Mouse (Mus musculus) layer of hippocampus, adult 8-10 months (tissue): ENCODE data around the gene Acsbg2. TPM values are rescaled to one million over a fixed set of nuclear protein-coding genes. Genes with fewer than 3 reads are reported as not detected.

Experiments
- DNase-seq, 2 experiments: peaks; one replicate each; pipeline ENCODE4 v3.0.0; 2022; ENCODE audit warnings: low spot score in 2 of 2
- total RNA-seq, 4 experiments: library from RNA; stranded (reverse); gene quantifications; 2 replicates each; pipeline ENCODE4 v1.2.4; 2022

The Acsbg2 gene
- total RNA-seq, 4 experiments from 2014 or later: not detected

DNA sequence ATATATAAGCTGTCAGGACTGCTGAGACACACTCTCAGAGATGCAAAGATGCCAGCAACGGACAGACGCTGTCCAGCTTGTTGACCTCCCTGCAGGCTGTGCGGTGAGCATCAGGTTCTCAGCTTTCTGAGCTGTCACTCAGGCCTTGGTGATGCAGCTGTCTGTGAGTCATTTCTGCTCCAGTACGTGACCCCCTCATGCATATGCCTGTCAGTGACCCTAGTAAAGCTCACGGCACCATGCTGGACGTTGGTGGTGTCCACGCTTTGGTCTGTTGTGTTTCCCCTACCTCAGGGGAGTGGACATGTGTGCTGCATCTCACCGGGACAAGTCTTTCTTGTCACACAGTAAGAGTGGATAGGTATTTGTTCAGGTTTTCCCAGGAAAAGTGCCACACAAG lies 2.5 kb downstream of the Acsbg2 start:
- no peak for DNase-seq

DNA sequence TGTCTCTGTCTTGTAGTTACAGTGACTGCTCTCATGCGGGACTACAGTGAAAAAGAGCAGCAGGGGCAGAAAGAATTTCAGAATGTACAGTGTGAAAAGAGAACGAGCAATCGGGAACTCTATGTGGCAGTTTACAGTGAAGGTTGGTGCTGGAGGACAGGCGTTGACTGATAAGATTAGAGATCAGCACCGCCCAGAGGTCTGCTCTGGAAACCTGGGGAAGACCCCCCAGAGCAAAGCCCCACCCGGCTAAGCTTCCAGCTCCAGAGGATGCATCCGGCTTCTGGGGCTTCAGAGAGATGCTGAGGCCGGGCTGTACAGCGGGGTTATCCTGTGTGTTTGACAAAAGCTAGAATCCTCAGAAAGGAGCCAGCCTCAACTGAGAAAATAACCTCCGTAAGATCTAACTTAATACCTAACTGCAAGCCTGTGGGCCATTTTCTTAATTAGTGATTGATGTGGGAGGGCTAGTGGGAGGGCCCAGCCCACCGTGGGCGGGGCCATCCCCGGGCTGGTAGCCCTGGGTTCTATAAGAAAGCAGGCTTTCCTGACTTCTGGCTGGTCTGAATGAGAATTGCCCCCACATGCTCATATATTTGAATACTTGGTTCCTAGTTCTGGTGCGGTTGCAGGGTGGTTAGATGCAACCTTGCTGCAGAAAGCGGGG lies 3.8 kb downstream of the Acsbg2 start:
- DNase-seq: no peak

DNA sequence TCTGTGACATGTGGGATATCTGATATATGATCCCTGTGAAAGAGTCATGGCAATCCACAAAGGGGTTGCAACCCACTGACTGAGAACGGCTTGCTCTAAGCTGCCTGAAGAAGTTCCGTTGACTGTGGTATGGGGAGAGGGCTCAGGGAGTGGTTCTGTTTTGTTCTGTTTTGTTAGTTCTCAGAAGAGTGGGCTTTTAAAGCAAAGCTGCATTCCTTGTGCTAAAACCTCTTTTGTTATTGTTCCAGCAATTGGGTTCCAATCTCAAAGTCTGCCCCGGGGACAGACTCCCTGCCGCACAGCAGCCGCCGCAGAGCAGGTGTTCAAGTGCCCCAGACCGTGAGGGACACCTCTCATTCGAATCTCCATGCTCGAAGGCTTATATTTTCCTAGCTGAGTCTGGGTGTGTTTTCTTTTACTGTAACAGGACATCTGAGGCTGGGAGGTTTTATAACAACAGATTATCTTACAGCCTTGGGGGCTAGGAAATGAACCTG lies 4.7 kb downstream of the Acsbg2 start:
- DNase-seq: no peak

DNA sequence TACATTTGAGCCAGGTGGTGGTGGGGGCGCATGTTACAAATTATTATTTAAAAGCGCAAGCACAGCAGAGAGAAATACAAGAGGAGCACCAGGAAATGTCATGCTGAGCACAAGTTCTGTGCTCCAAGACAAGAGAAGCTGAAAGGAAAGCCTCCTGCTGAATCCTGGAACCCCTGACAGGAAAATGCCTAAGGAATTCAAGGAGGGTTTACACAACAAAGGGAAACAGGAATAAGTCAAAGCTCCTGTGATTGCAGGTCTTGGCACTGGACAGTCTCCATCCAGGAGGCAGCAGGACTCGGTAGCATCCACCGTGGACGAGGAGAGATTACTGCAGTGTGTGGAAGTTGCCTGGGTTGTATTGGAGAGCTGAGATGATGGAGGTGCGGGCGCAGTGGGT lies 8.2 kb downstream of the Acsbg2 start:
- no peak for DNase-seq

DNA sequence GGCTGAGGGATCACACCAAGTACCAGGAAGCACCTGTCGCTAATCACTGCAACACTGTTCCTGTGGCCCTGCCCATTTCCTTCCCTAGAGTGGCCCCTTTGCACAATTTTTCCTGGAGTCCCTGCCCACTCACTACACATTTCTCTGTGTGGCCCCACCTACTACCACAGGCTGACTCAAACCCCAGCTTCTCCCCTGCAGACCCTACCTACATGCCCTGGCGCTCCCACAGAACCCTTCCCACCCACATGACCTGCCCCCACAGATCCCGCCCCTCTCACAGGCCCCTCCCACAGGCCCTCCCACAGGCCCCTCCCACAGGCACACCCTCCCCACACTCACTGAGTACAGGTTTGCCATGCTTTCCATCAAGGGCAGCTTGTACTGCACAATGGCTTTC lies 13.1 kb downstream of the Acsbg2 start:
- DNase-seq: no peak

DNA sequence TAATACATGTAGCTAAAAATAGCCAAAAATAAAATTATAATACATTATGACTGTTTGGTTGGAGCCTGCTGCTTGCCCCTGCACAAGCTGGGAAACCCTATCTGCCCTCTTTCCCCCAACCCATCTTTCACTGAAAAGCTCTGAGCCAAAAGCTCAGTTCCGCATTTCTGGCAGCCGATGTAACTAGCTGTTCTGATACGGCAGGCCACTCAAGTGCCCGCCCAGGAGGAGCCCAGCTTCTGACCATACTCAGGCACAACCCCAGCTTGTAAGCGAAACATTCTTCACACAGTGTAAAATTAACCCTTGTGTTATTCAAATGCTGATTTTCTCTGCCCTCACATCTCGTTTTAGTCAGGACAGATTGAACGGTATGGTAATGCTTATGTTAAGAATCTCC lies 15.3 kb downstream of the Acsbg2 start:
- DNase-seq: no peak

DNA sequence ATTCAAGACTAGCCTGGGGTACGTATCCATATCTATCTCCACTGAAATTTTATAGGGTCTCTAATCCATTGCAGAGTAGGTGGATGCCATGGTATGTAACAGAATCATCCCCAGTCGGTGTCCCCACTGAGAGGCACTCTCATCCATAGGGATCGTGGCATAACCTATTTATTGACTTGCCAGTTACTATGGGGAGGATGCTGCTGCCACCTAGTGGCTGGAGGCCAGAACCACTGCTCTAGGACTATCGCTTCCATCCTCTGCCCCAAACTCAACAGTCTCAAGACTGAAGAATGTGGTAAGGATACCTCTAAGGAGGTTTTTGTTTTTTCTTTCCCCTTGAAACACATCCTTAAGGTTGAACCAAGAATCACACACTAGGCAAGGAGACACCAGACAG lies 16.0 kb downstream of the Acsbg2 start:
- DNase-seq: peak in 1 of 2 experiments; percentile 44

DNA sequence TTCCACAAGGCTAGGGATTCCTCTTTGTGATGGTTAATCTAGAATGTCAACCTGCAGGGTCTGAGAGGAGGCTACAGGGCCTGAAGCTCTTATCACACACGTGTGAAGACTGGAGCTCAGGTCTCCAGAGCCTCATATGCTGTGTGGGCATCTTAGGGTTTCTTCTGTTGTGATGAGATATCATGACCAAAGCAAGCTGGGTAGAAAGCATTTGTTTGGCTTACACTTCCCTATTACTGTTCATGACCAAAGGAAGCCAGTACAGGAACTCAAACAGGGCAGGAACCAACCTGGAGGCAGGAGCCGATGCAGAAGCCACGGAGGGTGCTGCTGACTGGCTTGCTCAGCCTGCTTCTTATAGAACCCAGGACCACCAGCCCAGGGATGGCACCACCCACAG lies 18.8 kb downstream of the Acsbg2 start:
- DNase-seq: no peak

DNA sequence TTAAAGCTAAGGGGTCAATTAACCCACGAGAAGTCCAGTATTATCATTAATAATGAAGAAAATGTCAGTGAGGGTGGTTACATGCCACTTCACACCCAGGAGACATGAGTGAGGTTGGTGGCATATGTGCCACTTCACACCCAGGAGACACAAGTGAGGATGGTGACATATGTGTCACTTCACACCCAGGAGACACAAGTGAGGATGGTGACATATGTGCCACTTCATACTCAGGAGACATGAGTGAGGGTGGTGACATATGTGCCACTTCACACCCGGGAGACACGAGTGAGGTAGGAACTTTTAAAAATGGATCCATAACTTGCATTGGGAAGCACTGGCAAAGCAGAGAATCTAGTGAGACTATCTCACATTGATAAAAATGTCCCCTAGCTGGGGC lies 23.1 kb downstream of the Acsbg2 start:
- DNase-seq: no peak

DNA sequence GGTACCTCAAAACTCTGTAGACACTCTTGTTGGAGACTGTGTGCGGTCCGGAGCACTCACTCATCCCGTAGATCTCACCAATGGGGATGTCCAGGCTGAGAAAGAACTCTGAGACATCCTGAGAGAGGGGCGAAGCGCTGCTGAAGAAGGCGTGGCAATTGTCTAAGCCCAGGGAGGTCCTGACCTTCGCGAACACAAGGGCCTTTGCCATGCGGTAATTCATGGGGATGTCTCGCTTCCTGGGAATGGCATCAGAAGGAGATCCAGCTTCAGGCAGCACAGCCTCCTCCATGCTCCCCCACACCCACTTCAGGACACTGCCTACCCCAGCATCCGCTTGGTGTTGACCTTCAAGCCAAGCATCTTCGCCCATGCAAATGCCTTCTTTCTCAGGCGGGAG lies 24.5 kb downstream of the Acsbg2 start:
- no peak for DNase-seq

DNA sequence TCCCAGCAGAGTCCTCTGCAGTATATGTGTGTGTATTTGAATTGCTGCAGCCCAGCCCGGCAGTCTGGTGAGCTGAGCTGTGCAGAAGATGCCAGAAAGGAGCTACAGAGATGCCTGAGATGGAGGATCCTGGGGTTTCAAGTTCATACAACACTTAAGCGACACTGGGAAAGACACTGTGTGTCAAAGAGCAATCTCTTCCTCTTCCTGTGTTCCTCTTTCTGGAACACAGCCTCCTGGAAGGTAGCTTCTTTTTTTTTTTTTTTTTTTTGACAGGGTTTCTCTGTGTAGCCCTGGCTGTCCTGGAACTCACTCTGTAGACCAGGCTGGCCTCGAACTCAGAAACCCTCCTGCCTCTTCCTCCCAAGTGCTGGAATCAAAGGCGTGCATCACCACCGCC lies 25.5 kb downstream of the Acsbg2 start:
- DNase-seq: no peak

DNA sequence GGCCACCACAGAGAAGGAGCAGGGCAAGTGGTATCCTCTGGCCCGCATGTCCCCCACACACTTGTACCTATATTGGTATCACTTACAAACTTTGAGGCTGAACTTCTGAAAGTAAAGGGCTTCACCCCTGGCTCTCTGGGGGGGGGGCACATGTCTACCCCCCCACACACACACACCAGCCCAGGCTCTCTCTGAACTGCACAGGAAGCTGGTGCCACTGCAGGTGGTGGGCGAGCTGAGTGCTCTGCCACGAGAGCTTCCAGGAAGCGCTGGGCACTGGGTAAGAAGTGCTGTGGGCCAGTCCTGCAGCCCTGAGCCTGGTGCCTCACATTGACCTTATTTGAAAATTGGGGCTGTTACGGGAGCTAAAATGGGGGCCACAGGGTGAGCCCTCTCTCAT lies 30.6 kb downstream of the Acsbg2 start:
- no peak for DNase-seq

DNA sequence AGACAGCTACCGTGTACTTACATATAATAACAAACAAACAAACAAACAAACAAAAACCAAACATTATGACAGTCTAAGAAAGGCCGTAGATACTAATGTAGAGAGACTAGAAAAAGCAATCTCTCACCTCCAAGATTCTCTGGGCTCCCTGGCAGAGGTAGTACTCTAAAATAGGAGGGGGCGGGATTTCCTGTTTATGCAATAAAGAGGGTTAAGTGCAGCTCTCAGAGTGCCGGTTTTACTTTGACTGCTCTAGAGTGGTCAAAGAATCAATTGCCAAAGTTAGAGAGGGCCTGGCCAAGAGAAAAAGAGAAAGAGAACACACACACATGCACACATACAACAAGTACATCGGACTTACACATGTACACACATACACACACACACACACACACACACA lies 32.1 kb downstream of the Acsbg2 start:
- DNase-seq: no peak

DNA sequence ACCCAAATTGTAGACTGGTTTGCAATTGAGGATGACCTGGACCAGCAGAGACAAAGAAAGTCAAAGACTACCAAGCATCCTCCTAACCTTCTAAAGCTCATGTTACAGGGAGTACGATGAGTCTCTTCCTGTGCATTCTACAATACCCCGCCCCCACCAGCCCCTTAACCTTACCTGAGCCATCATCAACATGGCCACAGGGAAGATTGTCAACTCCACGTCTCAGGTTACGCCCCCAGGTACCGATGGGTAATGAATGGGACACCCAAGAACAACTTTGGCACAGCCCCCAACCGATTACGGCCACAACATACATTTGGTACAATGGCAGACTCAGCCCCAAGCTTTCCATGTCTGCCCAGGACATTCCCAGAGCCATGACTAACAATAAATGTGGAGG lies 33.7 kb downstream of the Acsbg2 start:
- DNase-seq: no peak

DNA sequence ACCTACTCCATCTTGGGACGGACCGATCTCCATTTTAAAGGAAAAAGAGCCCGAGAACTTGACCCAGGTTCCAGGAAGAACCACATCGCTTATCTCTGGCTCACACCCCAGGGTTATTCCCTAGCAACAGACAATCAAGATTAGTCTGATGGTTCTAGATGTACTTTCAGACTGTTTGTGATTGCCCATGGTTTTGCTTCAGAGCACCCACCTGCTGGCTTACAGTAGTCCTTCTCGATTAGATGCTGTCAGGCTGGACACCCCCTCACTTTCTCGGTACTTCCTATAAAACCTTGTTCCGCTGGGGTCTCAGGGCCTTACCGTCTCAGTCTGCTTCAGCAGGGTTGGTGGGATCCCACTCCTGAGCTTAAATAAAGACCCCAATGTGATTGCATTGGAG lies 37.9 kb downstream of the Acsbg2 start:
- no peak for DNase-seq

DNA sequence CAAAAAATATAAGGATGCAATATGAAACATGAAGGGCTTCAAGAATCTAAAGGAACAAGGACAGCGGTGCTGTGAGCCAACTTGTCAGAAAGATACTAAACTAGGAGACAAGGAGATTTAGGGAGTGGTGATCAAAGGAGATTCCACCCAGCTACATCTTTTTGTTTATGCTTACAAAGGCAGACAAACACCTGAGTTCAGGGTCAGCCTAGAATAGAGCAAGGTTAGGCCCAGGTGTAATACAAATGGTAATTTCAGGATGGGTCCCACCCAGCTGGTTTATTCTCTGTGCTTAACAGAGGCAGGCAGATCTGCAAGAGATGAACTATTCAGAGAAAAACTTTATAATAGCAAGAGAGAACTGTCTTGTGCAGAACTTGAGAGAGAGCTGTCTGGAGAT lies 40.9 kb downstream of the Acsbg2 start:
- DNase-seq: no peak

DNA sequence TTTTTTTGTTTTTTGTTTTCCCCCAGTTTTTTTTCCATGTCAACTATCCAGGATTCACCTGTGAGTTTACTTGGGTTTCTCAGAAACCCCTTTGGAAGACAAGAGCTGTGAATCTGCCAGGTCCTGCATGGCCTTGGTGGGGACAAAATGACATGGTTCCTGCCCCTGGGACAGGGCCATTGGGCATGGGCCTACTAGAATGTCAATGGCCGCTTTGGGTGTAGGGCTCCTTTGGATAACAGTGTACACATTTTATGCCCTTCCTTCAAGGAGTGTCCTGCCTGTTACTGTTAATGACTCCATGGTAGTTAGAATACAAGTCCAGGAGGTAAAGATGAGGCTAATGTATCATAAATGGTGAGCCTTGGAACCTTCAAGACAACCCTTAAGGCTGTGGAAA lies 41.3 kb downstream of the Acsbg2 start:
- no peak for DNase-seq

DNA sequence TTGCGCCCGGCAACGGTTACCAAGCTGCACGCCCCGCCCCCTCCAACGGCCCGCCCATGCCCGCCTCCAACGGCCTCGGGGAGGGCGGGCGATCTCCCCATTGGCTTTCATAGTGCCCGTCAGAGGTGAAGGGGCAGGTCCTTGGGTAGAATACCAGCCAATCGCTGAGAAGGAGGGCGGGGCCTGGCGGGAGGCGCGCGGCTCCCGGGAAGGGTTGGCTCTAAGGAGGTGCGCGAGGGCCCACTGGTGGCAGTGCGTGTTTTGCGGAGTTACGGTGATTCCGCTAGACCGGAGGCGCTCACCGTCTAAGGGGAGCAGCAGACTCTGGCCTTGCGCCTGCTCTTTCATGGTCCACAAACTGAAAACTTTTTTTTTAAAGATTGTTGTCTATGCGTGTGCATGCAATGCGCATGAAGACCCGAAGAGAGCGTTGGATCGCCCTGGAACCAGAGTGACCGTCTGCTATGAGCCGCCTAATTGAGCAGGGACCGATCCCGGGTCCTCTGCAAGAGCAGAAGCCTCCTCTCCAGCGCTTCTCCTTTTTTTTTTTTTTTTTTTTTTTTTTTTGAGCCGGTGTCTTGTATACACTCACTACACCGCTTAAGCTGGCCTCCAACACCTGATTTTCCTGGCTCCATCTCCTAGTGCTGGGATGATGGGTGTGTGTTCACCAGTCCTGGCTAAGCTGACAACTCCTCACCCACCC lies 43.0 kb downstream of the Acsbg2 start:
- peak; percentile 97 to 98 for DNase-seq

DNA sequence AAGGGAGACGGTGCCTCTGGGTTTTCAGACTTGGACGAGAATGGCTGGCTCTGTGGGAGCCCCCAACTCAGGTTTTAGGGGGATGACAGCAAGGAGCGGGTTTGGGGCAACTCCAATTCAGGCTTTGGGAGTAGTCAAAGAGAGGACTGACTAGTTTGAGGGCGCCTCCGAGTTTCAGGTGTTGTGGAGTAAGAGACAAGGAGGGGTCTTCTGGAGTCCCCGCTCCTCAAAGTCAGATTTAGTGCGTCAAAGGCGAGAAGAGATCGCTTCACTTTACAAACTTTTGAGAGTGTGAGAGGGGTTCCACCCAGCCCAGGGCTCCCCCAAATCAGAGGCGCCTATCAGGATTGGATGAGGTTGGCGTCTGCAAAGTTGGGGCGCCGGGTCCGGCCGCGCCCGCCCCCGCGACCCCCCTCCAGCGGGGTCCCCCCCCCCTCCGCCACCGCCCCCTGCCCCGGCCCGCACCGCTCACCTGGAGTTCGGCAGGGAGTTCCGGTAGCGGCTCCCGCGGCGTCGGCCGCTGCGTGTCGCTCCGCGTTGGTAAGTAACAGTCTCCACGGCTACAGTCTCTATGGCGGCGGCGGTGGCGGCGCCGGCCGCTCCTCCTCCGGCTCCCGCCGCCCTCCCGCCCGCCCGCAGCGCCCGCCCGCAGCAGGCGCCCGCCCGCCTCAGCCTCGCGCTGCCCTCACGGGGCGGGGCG lies 43.7 kb downstream of the Acsbg2 start, which contains the start of gene Rfx2:
Gene Rfx2 (minus strand): TSS at position 603 of the 700 bp plus-strand sequence.
- no peak for DNase-seq

DNA sequence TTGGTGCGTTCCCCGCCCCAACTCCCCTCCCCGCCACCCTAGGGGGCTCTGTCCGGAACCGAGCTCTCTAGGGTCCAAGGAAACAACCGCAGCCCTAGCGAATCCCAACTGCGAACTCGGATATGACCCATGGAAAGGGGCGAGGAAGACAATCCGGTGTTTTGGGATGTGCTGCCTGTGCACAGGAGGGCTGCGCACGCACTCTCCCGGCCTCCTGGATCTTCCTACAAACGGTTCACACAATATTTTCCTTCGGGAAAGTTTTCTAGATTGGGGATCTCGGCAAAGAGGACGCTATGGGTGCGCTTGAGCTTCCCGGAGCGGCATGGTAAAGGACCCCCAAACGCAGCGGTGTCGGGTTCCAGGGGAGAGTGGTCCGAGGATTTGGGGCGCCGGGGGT lies 44.5 kb downstream of the Acsbg2 start:
- DNase-seq: no peak

DNA sequence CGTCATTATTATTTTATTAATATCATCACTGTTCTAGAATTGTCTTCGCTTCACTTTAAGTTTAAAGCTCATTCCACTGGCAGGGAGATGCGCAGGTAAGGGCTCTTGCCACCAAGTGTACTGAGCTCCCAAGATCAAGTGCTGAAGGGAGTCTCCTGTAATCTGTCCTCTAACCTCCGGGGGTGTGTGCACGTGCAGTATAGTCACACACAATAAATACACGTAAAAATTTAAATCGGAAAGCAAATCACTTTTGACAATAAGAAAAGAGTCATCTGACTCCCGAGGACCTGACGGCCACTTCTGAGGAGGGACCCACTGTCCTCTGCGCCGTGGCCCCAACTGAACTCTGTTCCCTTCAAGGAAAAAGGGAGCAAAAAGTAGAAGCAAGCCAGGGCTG lies 45.1 kb downstream of the Acsbg2 start:
- DNase-seq: no peak

DNA sequence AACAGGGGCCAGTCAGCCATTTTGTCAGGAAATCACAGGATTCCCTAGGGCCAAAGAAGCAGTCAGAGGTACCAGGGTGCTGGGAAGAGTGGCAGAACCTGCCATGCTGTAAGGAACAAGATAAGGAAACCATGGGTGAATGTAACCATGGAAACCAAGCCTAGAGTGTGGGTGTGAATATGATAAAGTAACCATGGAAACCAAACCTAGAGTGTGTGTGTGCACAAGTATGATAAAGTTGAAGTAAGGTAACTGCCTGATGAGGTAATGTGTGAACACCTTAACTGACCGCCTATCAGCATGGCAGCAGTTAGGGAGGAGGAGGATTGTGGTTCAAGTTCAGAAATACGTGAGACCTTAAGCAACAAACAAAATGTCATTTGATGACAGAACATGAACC lies 47.5 kb downstream of the Acsbg2 start:
- no peak for DNase-seq

DNA sequence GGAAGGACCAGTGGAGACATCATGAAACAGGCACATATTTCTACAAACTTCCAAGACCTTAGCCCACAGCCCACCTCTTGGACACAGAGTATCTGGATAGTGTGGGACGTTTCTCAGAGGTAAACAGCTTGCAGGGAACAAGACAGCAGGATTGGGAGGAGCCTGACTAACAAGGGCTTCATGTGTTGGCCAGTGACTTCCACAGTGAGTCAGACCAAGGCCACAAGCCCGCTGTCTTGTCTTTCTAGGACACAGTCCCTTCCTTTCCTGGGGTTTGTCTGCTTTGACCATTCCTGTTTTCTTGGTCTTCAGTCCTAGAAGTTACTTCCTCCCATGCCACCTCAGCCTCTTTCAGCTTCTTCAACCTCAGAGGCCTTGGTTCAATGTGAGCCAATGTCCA lies 50.9 kb downstream of the Acsbg2 start:
- DNase-seq: no peak
